Mouse (Mus musculus) heart, embryonic 16.5 days (tissue): ENCODE results near the gene Acsm4. TPM values are rescaled to one million over a fixed set of nuclear protein-coding genes. Genes with fewer than 3 reads are reported as not detected.
"Not testable (repeated sequence)": the region's sequence is repeated elsewhere in the genome, so short reads cannot be mapped to it uniquely, and the experiment has no call there.

ENCODE experiments used
- ATAC-seq: fragments of 200-750 bp; cut with Nextera tagmentation; replicated peaks from 2 replicates; pipeline ENCODE4 v1.8.0; 2017; ENCODE audit warnings: moderate number of reproducible peaks; ENCODE audit not compliant: insufficient read depth, low FRiP score; ENCODE audit errors: extremely low read depth
- H3K27ac ChIP-seq: fragments of 300-500 bp; sonication (generic); 2 replicates; pipeline ENCODE4 v1.5.1; 2014; ENCODE audit warnings: mild to moderate bottlenecking, low read length, control low read depth, moderate library complexity
- H3K27me3 ChIP-seq: fragments of 300-500 bp; sonication (generic); 2 replicates; pipeline ENCODE4 v1.6.1; 2014; ENCODE audit warnings: low read length, mixed read lengths; ENCODE audit not compliant: control insufficient read depth, insufficient read depth
- H3K36me3 ChIP-seq: fragments of 300-500 bp; sonication (generic); 2 replicates; pipeline ENCODE4 v1.6.1; 2014; ENCODE audit not compliant: control insufficient read depth, insufficient read depth
- H3K4me1 ChIP-seq: fragments of 300-500 bp; sonication (generic); 2 replicates; pipeline ENCODE4 v1.6.1; 2014; ENCODE audit warnings: low read length, mixed read lengths; ENCODE audit not compliant: control insufficient read depth, insufficient read depth
- H3K4me2 ChIP-seq: fragments of 300-500 bp; sonication (generic); 2 replicates; pipeline ENCODE4 v1.6.1; 2014; ENCODE audit warnings: low read depth, mild to moderate bottlenecking, control low read depth, low read length
- H3K4me3 ChIP-seq: fragments of 300-500 bp; sonication (generic); 2 replicates; pipeline ENCODE4 v1.5.1; 2014; ENCODE audit warnings: mild to moderate bottlenecking, control low read depth, low read length
- H3K9ac ChIP-seq: fragments of 300-500 bp; sonication (generic); 2 replicates; pipeline ENCODE4 v1.6.1; 2014; ENCODE audit warnings: low read length, control low read depth
- H3K9me3 ChIP-seq: fragments of 300-500 bp; sonication (generic); replicated peaks from 2 replicates; pipeline ENCODE4 v1.6.1; 2016; ENCODE audit warnings: low read length; ENCODE audit not compliant: control insufficient read depth
- whole genome bisulfite sequencing: fragments of 180-500 bp; shearing (Covaris S2); extraction: QIAGEN DNeasy Blood & Tissue Kit; methylation state at CpG from one replicate; pipeline ENCODE4 v1.1.7; 2014; 5-methylcytosine and 5-hydroxymethylcytosine counted together
- polyA plus RNA-seq: library from polyadenylated mRNA; unstranded; fragments of >200 nt; fragmentation: Nextera tagmentation; extraction: Ambion mirVana; gene quantifications from 2 replicates; pipeline ENCODE4 v1.2.1, GENCODE M21; 2015

The Acsm4 gene
- polyA plus RNA-seq, 1 experiment from 2014 or later, result not detected

DNA sequence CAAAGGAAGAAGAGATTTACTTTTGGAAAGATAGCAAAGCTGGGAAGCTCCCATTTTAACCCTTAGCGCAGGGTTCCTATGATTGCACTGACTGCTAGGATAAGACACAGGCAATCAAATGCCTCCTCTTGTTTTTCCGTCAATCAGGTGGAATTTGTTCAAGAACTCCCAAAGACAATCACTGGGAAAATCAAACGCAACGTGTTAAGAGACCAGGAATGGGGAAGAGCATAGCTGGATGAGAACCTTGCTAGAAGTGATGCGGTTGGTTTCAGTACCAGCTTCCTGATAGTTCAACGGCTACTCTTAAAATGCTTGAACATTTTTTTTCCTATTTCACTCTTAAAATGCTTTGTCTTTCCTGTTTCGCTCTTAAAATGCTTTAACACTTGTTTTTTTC is 24.3 kb downstream of the Acsm4 start:
- Histone ChIP-seq H3K27ac (no peak overlapping the region), H3K4me3 (no peak overlapping the region), H3K27me3 (no peaks in the 10 kb centered on the region), H3K4me2 (no peak overlapping the region), H3K36me3 (peaks cover 35% of the 10 kb centered on the region), H3K4me1 (no peaks in the 10 kb centered on the region), H3K9ac (no peak overlapping the region), H3K9me3 (no peaks in the 10 kb centered on the region)
- ATAC-seq, result no peak
- 87% methylated on average over 7 of the region's 7 CpGs for WGBS

DNA sequence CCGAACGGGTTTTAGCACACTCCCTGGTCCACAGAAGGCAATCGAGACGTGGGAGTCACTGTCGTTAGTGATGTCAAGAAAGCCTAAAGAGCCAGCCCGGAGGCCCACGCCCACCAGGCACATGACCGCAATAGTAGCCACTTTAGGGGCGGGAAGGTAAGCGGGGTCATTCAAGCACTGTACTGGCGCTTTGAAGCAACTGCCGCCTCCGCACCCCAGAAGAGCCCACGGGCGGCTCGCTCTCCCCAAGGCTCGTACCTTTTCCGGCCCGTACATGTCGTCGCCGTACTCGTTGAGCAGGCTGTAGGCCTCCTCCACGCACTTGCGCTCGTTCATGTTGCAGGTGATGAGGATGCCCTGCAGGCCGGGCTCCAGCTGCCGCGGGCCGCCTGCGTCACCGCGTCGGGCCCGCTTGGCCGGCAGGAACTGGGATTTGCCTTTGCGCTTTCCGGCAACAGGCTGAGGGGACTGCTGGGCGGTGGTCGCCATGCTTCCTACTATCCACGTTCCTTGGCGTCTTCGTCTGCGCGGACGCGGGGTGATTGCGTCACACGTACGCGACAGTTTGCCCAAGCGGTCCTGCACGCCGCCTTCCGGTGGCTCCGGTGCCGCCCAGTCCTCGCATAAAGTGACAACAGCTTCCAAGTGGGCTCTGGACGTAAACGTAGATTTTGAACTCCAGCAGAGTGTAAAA is 30.6 kb downstream of the Acsm4 start, which contains the start of gene Thumpd1:
Thumpd1 (minus strand) TSS at position 546 of the 694 bp plus-strand sequence.
- ATAC-seq, result peak; percentile 95

DNA sequence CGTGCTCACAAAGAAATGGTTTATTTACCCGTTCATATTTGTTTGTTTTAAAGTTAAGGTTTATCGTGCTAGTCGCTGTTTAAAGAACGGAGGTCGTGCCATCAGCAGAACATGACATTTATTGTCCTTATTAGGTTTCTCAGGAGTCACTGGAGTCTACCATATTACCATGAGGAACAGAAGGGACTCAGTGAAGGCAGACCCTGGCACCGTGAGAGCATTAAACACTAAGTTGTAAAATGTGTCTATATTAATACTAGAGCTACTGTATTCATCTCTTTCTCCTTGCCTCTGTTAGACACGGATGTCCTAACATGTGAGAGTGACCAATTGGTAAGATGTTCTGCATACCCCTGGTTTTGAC is 31.1 kb downstream of the Acsm4 start:
- no peak for ATAC-seq
- no peaks in the 10 kb centered on the region for H3K27me3 ChIP-seq

More for the DNA sequence above, 30.6 kb downstream of the Acsm4 start, which contains the start of gene Thumpd1:
- peak within 1 kb of the TSS; percentile 64 for H3K27ac ChIP-seq
- peak within 1 kb of the TSS; percentile 88 for H3K4me2 ChIP-seq
- no peaks in the 10 kb centered on the region for H3K9me3 ChIP-seq
- H3K36me3 ChIP-seq, result peaks cover 30% of the 10 kb centered on the region
- under 1% methylated on average over 60 of the region's 60 CpGs for WGBS
- no peaks in the 10 kb centered on the region for H3K27me3 ChIP-seq
- H3K4me1 ChIP-seq, result peaks cover 10% of the 10 kb centered on the region
- H3K4me3 ChIP-seq, result peak within 1 kb of the TSS; percentile 92
- H3K9ac ChIP-seq, result peak within 1 kb of the TSS; percentile 89

DNA sequence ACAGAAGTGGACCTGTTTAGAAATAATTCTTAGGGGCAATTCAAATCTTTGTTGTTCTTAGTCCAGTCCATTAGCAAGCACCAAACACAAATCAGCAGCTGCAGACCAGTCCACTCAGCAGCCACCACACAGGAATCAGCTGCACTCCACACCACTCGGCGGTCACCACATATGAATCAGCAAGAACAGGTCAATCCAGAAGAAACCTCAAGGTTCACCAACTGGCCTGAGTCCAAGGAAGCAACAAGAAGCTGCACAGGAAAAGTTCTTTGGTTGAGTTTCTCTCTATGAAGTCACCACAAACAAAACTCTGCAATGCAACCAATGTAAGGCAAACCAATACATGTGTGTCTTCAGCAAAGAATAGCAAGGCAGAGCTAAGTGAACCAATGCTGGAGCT is 37.8 kb downstream of the Acsm4 start:
- H3K4me2 ChIP-seq, result no peak overlapping the region
- no peaks in the 10 kb centered on the region for H3K36me3 ChIP-seq
- no peaks in the 10 kb centered on the region for H3K4me1 ChIP-seq
- WGBS, result 89% methylated on average over 2 of the region's 2 CpGs
- no peak for ATAC-seq
- H3K4me3 ChIP-seq, result no peak overlapping the region
- H3K27ac ChIP-seq, result no peak overlapping the region
- peaks cover 2% of the 10 kb centered on the region; the same call in 1 of the 2 replicates for H3K9me3 ChIP-seq
- H3K27me3 ChIP-seq, result no peaks in the 10 kb centered on the region
- no peak overlapping the region for H3K9ac ChIP-seq

More for the DNA sequence above, 31.1 kb downstream of the Acsm4 start:
- 0 out of 2 replicates have a peak overlapping the region, but pooled peaks have one; percentile 51 for H3K27ac ChIP-seq
- WGBS, result 14% methylated on average over 8 of the region's 8 CpGs
- peaks cover 10% of the 10 kb centered on the region for H3K4me1 ChIP-seq
- peak overlapping the region; percentile 88 for H3K4me2 ChIP-seq
- H3K4me3 ChIP-seq, result peak overlapping the region; percentile 92
- no peaks in the 10 kb centered on the region for H3K9me3 ChIP-seq
- H3K9ac ChIP-seq, result peak overlapping the region; percentile 89
- peaks cover 25% of the 10 kb centered on the region for H3K36me3 ChIP-seq

DNA sequence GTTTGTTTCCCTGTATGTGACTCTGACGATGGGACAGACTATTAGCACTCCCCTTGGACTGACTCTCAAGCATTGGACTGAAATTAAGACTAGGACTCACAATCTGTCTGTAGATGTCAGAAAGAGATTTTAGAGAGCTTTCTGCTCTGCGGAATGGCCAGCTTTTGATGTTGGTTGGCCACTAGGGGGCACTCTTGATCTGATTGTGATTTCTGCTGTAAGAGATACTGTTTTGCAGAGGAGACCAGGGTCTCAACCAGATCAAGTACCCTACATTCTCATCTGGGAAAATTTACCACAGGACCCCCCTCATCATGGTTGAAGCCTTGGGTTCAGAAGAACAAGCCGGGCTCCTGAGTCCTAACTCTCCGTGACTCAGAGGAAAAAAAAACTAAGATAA is 41.4 kb downstream of the Acsm4 start:
- WGBS, result 82% methylated on average over 4 of the region's 4 CpGs
- not testable (repeated sequence) for H3K36me3 ChIP-seq, H3K4me1 ChIP-seq, H3K27ac ChIP-seq, H3K27me3 ChIP-seq, H3K9me3 ChIP-seq, H3K4me3 ChIP-seq, H3K4me2 ChIP-seq, H3K9ac ChIP-seq, ATAC-seq

DNA sequence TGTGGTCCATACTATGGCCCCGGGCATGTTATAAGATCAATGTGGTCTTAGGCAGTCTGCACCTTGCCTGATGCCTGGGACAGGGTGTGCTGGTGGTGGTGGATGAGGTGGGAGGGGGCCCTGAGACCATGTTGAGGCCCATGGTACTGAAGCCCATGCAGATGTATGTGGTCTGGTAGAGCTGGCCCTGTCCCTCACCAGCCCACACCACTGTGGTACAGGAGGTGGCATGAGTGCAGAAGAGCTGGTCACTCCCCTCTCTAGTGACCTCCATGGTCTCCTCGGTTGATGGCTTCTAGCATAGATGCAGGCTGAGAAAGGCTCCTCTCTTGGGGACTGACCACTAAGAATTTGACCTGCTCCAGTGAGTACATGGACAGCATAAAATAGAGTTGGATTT is 49.1 kb downstream of the Acsm4 start:
- Histone ChIP-seq H3K9ac (no peak overlapping the region), H3K9me3 (no peaks in the 10 kb centered on the region; the same call in 1 of the 2 replicates), H3K27ac (no peak overlapping the region), H3K4me3 (no peak overlapping the region), H3K36me3 (no peaks in the 10 kb centered on the region), H3K27me3 (peaks cover under 1% of the 10 kb centered on the region; the same call in 1 of the 2 replicates), H3K4me2 (no peak overlapping the region), H3K4me1 (no peaks in the 10 kb centered on the region)
- ATAC-seq, result no peak
- WGBS, result 69% methylated on average over 2 of the region's 2 CpGs

DNA sequence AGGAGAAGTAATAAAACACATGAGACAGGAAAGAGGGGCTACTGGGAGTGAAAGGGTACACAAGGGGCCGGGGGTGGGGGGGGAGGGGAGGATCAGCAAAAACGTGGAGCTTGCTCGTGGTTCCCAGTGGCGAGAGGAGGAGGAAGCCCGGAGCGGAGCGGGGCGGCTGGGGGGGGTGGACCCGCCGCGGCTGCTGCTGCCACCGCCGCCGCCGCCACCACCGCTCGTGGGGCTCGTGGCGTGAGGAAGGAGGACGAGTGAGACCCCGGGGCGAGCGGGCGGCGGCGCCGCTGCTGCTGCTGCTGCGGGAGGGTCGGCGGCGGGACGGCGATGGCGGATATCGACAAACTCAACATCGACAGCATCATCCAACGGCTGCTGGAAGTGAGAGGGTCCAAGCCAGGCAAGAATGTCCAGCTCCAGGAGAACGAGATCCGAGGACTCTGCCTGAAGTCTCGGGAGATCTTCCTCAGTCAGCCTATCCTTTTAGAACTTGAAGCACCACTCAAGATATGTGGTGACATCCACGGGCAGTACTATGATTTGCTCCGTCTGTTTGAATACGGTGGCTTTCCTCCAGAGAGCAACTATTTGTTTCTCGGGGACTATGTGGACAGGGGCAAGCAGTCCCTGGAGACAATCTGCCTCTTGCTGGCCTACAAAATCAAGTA is 50.1 kb downstream of the Acsm4 start:
- not testable (repeated sequence) for H3K36me3 ChIP-seq, H3K9me3 ChIP-seq, H3K27me3 ChIP-seq, H3K9ac ChIP-seq, H3K4me1 ChIP-seq, H3K27ac ChIP-seq, ATAC-seq
- WGBS, result under 1% methylated on average over 19 of the region's 44 CpGs
- H3K4me3 ChIP-seq, result peak overlapping the region; percentile 42
- H3K4me2 ChIP-seq, result peak overlapping the region; percentile 62

DNA sequence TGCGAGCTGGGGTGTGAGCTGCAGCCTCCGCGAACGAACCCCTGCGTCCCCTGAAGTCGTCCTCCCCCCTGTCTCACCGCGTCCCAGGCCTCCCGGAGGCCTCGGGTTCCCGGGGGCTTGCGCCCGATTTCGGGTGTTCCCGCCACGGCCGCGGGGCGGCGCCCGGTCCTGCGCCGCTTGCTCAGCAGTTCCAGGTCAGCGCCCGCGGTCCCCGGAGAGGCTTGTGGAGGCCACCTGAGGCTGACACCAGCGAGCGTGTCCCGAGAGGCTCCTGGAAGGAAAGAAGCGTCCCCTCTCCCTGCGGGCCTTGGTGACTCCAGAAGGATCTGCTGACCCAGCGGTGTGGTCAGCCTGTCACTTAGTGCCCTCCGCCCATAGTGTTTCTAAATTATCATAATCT is 54.5 kb downstream of the Acsm4 start:
- peak overlapping the region; percentile 50 for H3K4me2 ChIP-seq
- peaks cover 4% of the 10 kb centered on the region for H3K4me1 ChIP-seq
- H3K9me3 ChIP-seq, result no peaks in the 10 kb centered on the region
- H3K27me3 ChIP-seq, result peaks cover 3% of the 10 kb centered on the region; the same call in 1 of the 2 replicates
- no peak overlapping the region for H3K27ac ChIP-seq
- ATAC-seq, result no peak
- peak overlapping the region; percentile 22 for H3K4me3 ChIP-seq
- 0 out of 2 replicates have a peak overlapping the region, but pooled peaks have one; percentile 27 for H3K9ac ChIP-seq
- H3K36me3 ChIP-seq, result no peaks in the 10 kb centered on the region
- 6% methylated on average over 34 of the region's 34 CpGs for WGBS

DNA sequence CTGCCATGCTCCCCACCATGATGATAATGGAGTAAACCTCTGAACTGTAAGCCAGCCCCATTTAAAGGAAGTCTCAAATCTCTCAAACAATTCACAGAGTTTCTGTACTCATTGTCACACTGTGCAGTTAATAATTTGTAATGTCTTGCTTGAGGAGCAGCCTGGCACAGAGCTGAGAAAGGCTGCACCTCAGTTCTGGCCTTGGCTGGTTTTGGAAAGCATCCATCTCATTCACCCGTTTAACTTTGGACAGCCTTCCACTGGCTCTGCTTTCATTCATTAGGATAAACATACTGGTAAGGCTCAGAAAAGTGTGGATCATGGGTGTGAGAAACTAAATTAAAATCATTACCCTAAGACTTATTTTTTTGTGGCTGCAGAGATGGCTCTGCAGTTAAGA is 56.0 kb downstream of the Acsm4 start:
- Histone ChIP-seq H3K4me1 (peaks cover 4% of the 10 kb centered on the region), H3K9me3 (no peaks in the 10 kb centered on the region), H3K27ac (no peak overlapping the region), H3K27me3 (peaks cover 3% of the 10 kb centered on the region; the same call in 1 of the 2 replicates), H3K4me2 (no peak overlapping the region), H3K36me3 (no peaks in the 10 kb centered on the region), H3K4me3 (no peak overlapping the region), H3K9ac (no peak overlapping the region)
- no peak for ATAC-seq
- 76% methylated on average over 1 of the region's 1 CpGs for WGBS
